Mouse (Mus musculus) hindbrain, postnatal 0 days (tissue): Measurements from ENCODE around the gene Ttll11. TPM values are rescaled to one million over a fixed set of nuclear protein-coding genes. Genes with fewer than 3 reads are reported as not detected.

ENCODE experiments used
- ATAC-seq: fragments of 200-750 bp; cut with Nextera tagmentation; 2 replicates; pipeline ENCODE4 v1.8.0; 2017; ENCODE audit warnings: mild to moderate bottlenecking, moderate TSS enrichment, moderate library complexity
- DNase-seq: peaks from one replicate; pipeline ENCODE4 v3.0.0-alpha.2; 2015; ENCODE audit warnings: low spot score
- H3K27ac ChIP-seq: fragments of 300-500 bp; sonication (generic); 2 replicates; pipeline ENCODE4 v1.5.1; 2014; ENCODE audit warnings: mild to moderate bottlenecking
- H3K27me3 ChIP-seq: fragments of 300-500 bp; sonication (generic); 2 replicates; pipeline ENCODE4 v1.6.1; 2014; ENCODE audit warnings: low read length, mixed read lengths; ENCODE audit not compliant: insufficient read depth
- H3K36me3 ChIP-seq: fragments of 300-500 bp; sonication (generic); 2 replicates; pipeline ENCODE4 v1.6.1; 2014; ENCODE audit warnings: low read length, mixed read lengths; ENCODE audit not compliant: insufficient read depth
- H3K4me1 ChIP-seq: fragments of 300-500 bp; sonication (generic); 2 replicates; pipeline ENCODE4 v1.6.1; 2014; ENCODE audit warnings: antibody characterized with exemption, low read length, mixed read lengths; ENCODE audit not compliant: insufficient read depth
- H3K4me2 ChIP-seq: fragments of 300-500 bp; sonication (generic); 2 replicates; pipeline ENCODE4 v1.6.1; 2014; ENCODE audit warnings: low read depth, mild to moderate bottlenecking, low read length, moderate library complexity, mixed read lengths
- H3K4me3 ChIP-seq: fragments of 300-500 bp; sonication (generic); 2 replicates; pipeline ENCODE4 v1.5.1; 2014; ENCODE audit warnings: low read length
- H3K9ac ChIP-seq: fragments of 300-500 bp; sonication (generic); replicated peaks from 2 replicates; pipeline ENCODE4 v1.6.1; 2014; ENCODE audit warnings: mild to moderate bottlenecking, low read length, moderate library complexity, mixed read lengths
- H3K9me3 ChIP-seq: fragments of 300-500 bp; sonication (generic); 2 replicates; pipeline ENCODE4 v1.6.1; 2016; ENCODE audit warnings: low read length, mixed read lengths
- CTCF ChIP-seq: IDR thresholded peaks from 2 replicates; pipeline ENCODE4 v1.5.1; 2016; ENCODE audit warnings: antibody characterized with exemption, control low read depth, low read depth
- WGBS: fragments of 180-500 bp; shearing (Covaris S2); extraction: QIAGEN DNeasy Blood & Tissue Kit; methylation state at CpG from one replicate; pipeline ENCODE4 v1.1.7; 2014; 5-methylcytosine and 5-hydroxymethylcytosine counted together
- polyA plus RNA-seq: library from polyadenylated mRNA; unstranded; fragments of >200 nt; fragmentation: Nextera tagmentation; extraction: Ambion mirVana; gene quantifications from 2 replicates; pipeline ENCODE4 v1.2.1, GENCODE M21; 2015
- total RNA-seq: library from RNA; depleted of rRNA; stranded (reverse); fragments of >200 nt; gene quantifications from 2 replicates; pipeline ENCODE4 v1.2.3, GENCODE M21; 2014

Gene Ttll11
- total and polyA plus RNA-seq, 2 experiments from 2014 or later = 5.8 to 8.2 TPM

DNA sequence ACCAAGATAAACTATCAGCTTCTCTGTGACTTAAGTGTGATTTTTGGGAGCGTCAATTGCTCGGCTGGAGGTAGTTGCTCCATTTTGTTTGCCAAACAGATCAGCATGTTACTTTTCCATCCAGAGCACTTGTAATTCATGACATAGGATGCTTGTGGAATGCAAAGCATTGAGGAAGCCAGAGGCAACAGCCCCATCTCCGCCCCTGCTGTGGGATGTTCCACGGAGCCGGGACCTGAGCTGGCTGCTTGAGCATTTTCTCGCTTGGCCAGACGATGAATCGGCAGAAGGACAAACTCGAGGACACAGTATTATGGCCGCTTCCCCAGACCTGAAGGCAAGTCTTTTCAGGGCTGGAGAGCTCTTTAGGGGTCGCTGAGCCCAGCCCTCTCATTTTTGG lies 176.6 kb downstream of the Ttll11 start:
- Histone ChIP-seq H3K9me3 (no peaks in the 10 kb centered on the region), H3K27ac (no peak overlapping the region), H3K4me2 (no peak overlapping the region), H3K4me1 (no peaks in the 10 kb centered on the region), H3K36me3 (no peaks in the 10 kb centered on the region), H3K9ac (no peak overlapping the region), H3K27me3 (no peaks in the 10 kb centered on the region), H3K4me3 (no peak overlapping the region)
- no peak for TF ChIP-seq CTCF
- 52% methylated on average over 11 of the region's 11 CpGs for WGBS
- peak; percentile 36 for DNase-seq
- peak; percentile 57 for ATAC-seq

DNA sequence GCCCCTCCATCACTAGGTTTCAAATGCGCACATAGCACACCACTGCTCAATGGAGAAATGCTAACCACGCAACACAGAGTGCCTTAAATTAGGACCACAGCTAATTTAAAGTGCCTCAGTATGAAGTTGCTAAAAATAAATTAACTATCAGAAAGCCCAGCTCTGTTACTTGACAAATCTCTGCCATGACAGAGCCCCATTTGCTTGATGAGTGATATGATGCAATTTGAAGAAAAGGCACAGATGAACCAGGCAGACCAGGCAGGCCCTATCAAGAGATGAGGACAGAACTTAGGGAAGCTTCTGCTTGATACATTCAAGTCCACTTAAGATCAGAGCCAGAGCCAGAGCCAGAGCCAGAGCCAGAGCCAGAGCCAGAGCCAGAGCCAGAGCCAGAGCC lies 178.0 kb downstream of the Ttll11 start:
- Histone ChIP-seq H3K9ac (no peak overlapping the region), H3K36me3 (no peaks in the 10 kb centered on the region), H3K4me3 (no peak overlapping the region), H3K27me3 (no peaks in the 10 kb centered on the region), H3K27ac (no peak overlapping the region), H3K4me2 (no peak overlapping the region), H3K9me3 (no peaks in the 10 kb centered on the region), H3K4me1 (no peaks in the 10 kb centered on the region)
- TF ChIP-seq CTCF = no peak
- DNase-seq (no peak), ATAC-seq (no peak)
- WGBS = 83% methylated on average over 2 of the region's 2 CpGs

DNA sequence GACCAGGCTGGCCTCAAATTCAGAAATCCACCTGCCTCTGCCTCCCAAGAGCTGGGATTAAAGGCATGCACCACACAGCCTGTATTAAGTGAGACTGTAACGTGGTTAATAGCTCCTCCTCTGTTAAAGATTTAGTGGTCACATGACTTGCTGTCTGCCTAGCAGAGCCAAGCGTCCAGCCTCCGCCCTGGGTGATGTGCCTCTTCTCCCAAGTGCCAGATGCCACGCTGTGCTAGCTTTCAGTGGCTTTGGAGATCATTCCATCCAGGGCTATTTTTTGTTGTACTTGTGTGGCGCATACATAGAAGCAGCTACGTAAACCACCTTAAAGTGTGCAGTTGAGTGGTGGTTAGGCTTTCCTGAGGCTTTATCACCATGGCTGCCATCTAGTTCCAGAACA lies 180.6 kb downstream of the Ttll11 start:
- Histone ChIP-seq H3K9ac (no peak overlapping the region), H3K4me1 (no peaks in the 10 kb centered on the region), H3K9me3 (no peaks in the 10 kb centered on the region), H3K4me3 (no peak overlapping the region), H3K4me2 (no peak overlapping the region), H3K27ac (no peak overlapping the region), H3K27me3 (no peaks in the 10 kb centered on the region), H3K36me3 (no peaks in the 10 kb centered on the region)
- ATAC-seq = no peak
- no peak for DNase-seq
- TF ChIP-seq CTCF = no peak
- WGBS = 72% methylated on average over 6 of the region's 6 CpGs

DNA sequence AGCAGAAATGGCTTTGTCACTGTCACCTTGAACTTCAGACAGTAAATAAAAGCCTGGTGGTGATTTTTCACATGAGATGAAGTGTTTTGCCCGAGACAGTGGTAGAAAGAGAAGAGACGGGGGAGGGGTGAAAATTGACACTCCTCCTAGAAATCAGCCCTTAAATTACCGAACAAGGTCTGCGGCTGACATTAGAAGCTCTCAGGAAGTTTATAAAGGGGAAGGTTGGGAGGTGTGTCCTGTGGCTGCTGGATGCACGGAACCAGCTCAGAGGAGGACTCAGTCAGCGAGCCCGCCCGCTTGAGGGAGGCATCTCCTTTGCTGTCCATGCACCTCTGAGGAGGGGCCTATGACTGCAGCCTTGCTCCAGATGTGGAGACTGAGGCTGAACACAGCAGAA lies 181.7 kb downstream of the Ttll11 start:
- no peak for TF ChIP-seq CTCF
- no peaks in the 10 kb centered on the region for H3K36me3 ChIP-seq

DNA sequence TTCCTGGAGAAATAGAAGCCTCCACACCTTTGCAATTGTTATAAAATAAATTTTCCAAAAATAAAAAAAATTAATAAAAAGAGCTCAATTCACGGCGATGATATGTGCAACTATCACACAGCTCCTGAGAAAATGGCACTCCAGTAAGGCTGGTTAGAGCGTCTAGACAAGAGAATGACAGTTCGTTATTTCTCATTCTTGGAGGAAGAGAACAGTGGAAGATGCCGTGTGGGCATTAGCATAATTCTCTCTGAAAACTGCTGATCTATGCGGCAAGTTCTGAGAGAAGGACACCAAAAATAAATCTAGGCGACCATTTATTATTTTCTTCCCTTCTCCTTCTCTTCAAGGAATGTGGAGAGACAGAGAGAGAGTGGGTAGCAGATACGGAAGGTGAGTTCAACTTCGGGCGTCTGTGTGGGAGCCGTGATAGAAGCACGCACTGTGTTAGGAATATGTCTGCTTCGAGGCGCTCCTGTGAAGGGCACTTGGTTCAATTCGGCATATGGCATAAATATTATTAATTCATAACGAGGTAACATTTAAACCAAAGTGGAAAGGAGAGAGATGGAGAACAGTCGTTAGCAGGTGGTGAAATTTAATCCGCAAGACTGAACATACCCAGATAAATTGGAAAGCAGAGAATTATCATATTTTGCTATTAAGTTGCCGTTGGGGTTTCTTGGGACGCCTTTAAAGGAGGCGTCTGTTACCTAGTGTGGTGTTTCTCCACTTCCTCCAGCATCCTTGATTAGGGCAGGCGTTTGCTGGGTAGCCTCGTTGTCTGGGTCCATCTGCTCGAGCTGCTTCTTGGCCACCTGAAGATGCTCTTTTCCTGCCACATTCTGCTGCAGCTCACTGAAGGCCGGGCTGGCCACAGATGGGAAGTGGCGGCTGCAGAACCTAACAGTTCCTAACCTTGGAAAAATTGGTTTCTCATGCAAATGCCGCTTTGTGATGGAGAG lies 190.1 kb downstream of the Ttll11 start:
- H3K9ac ChIP-seq = no peak overlapping the region
- TF ChIP-seq CTCF = no peak
- no peak overlapping the region for H3K4me3 ChIP-seq
- DNase-seq = no peak
- no peak overlapping the region for H3K4me2 ChIP-seq
- 75% methylated on average over 27 of the region's 27 CpGs for WGBS
- H3K27ac ChIP-seq = no peak overlapping the region
- no peaks in the 10 kb centered on the region for H3K36me3 ChIP-seq
- ATAC-seq = peak; percentile 33; the same call in 1 of the 2 replicates
- H3K9me3 ChIP-seq = no peaks in the 10 kb centered on the region
- H3K4me1 ChIP-seq = no peaks in the 10 kb centered on the region
- no peaks in the 10 kb centered on the region for H3K27me3 ChIP-seq

More for the DNA sequence above, 181.7 kb downstream of the Ttll11 start:
- H3K4me2 ChIP-seq = no peak overlapping the region
- H3K4me3 ChIP-seq = no peak overlapping the region
- 84% methylated on average over 8 of the region's 8 CpGs for WGBS
- ATAC-seq = no peak
- no peaks in the 10 kb centered on the region for H3K9me3 ChIP-seq
- no peaks in the 10 kb centered on the region for H3K4me1 ChIP-seq
- H3K27me3 ChIP-seq = no peaks in the 10 kb centered on the region
- H3K9ac ChIP-seq = no peak overlapping the region
- no peak for DNase-seq
- H3K27ac ChIP-seq = no peak overlapping the region

DNA sequence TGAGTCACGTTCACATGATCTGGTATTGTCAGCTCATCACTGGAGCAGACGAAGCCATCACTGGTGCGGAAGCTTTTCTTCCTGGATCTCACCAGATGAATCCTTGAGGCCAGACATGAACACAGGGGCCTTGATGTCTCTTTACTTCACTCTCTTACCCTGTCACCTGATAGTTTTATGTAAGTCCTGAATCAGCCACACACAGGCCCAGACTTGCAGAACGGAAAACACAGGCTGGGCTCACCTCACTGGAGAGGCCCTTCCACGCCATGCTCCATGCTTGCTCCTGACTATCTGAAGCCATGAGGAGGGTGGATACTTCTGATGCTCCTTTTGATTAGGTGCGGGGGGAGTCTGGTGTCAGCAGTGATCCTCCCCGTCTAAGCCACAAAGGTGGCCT lies 193.8 kb downstream of the Ttll11 start:
- Histone ChIP-seq H3K4me1 (no peaks in the 10 kb centered on the region), H3K9ac (no peak overlapping the region), H3K4me3 (no peak overlapping the region), H3K36me3 (no peaks in the 10 kb centered on the region), H3K9me3 (no peaks in the 10 kb centered on the region), H3K27me3 (no peaks in the 10 kb centered on the region), H3K4me2 (no peak overlapping the region), H3K27ac (no peak overlapping the region)
- 90% methylated on average over 7 of the region's 7 CpGs for WGBS
- no peak for DNase-seq
- no peak for ATAC-seq
- TF ChIP-seq CTCF = no peak

DNA sequence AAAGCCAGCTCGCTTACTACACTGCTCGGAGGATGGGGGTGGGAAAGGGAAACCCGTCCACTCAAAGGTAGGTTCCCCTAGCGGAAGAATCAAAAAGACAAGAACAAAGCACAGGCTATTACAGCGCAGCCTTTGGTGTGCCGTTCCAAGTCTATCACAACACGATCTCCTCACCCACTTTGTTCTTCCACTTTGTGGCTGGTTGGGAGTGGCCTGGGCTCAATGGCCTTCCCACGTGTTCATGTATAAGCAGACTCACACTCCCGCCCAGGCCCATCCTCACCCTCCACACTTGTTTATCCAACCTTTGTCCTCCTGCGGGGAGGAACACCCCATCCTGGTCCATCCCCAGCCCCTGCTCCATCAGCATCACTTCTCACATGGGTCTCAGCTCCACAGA lies 196.3 kb downstream of the Ttll11 start:
- no peak for DNase-seq
- H3K4me2 ChIP-seq = no peak overlapping the region
- no peaks in the 10 kb centered on the region for H3K36me3 ChIP-seq
- TF ChIP-seq CTCF = no peak
- ATAC-seq = no peak
- H3K9ac ChIP-seq = no peak overlapping the region
- no peaks in the 10 kb centered on the region for H3K4me1 ChIP-seq
- H3K27ac ChIP-seq = no peak overlapping the region
- no peak overlapping the region for H3K4me3 ChIP-seq
- H3K9me3 ChIP-seq = no peaks in the 10 kb centered on the region
- 73% methylated on average over 10 of the region's 10 CpGs for WGBS
- no peaks in the 10 kb centered on the region for H3K27me3 ChIP-seq
